Mouse (Mus musculus): ENCODE results near the gene Lhb.
A peak's percentile ranks its signal among the peaks of the same experiment; 100 is the strongest.
"Not testable (repeated sequence)": the region's sequence is repeated elsewhere in the genome, so short reads cannot be mapped to it uniquely, and the experiment has no call there.

The Lhb gene

GRCm38 (mm10) chr7:45420615-45420919 lies at the start of gene Lhb:
Gene Lhb, plus strand, starts transcription at chr7:45420820.
- no peak for DNase-seq

- DNase-seq, result no peak
Measured at GRCm38 (mm10) chr7:45372371-45372770, 48.2 kb upstream of the Lhb start.

- DNase-seq, result no peak
Measured at GRCm38 (mm10) chr7:45374620-45375019, 46.0 kb upstream of the Lhb start.

- no peak for DNase-seq
Measured at GRCm38 (mm10) chr7:45376057-45376456, 44.6 kb upstream of the Lhb start.

GRCm38 (mm10) chr7:45386077-45386476 lies 34.5 kb upstream of the Lhb start:
- DNase-seq, result no peak

GRCm38 (mm10) chr7:45395129-45395541 lies 25.5 kb upstream of the Lhb start:
- DNase-seq, result no peak

- DNase-seq, result peak; percentile 100
Measured at GRCm38 (mm10) chr7:45395578-45396336, 24.9 kb upstream of the Lhb start, which contains the start of gene Snrnp70. Gene Snrnp70, minus strand, starts transcription at chr7:45395742.

- not testable (repeated sequence) for DNase-seq
Measured at GRCm38 (mm10) chr7:45396337-45396775, 24.3 kb upstream of the Lhb start.

- DNase-seq, result no peak
Measured at GRCm38 (mm10) chr7:45396787-45397186, 23.8 kb upstream of the Lhb start.

GRCm38 (mm10) chr7:45401521-45402085 lies 19.0 kb upstream of the Lhb start:
- DNase-seq, result no peak

GRCm38 (mm10) chr7:45403532-45404261 lies 16.9 kb upstream of the Lhb start:
- DNase-seq, result peak; percentile 89

- DNase-seq, result peak; percentile 86
Measured at GRCm38 (mm10) chr7:45405091-45406075, 15.2 kb upstream of the Lhb start, which contains the start of gene Kcna7. Gene Kcna7, plus strand, starts transcription at chr7:45405653.

- peak; percentile 55 for DNase-seq
Measured at GRCm38 (mm10) chr7:45406157-45407156, 14.2 kb upstream of the Lhb start.

GRCm38 (mm10) chr7:45407836-45408235 lies 12.8 kb upstream of the Lhb start:
- DNase-seq, result no peak

- no peak for DNase-seq
Measured at GRCm38 (mm10) chr7:45408351-45408750, 12.3 kb upstream of the Lhb start.

GRCm38 (mm10) chr7:45408949-45409348 lies 11.7 kb upstream of the Lhb start:
- DNase-seq, result no peak

- DNase-seq, result no peak
Measured at GRCm38 (mm10) chr7:45409497-45410163, 11.0 kb upstream of the Lhb start.

- DNase-seq, result no peak
Measured at GRCm38 (mm10) chr7:45412421-45412820, 8.2 kb upstream of the Lhb start.

- DNase-seq, result peak; percentile 41
Measured at GRCm38 (mm10) chr7:45413113-45413863, 7.3 kb upstream of the Lhb start, which contains the start of gene Ntf5. Gene Ntf5, plus strand, starts transcription at chr7:45413695.
